Mouse (Mus musculus): Measurements from ENCODE around the gene Zmynd11. TPM values are rescaled to one million over a fixed set of nuclear protein-coding genes. Genes with fewer than 3 reads are reported as not detected.
A peak's percentile ranks its signal among the peaks of the same experiment; 100 is the strongest.

Zmynd11 gene
- total RNA-seq, 2 experiments from 2014 or later, result 86.7 to 98.2 TPM

DNA sequence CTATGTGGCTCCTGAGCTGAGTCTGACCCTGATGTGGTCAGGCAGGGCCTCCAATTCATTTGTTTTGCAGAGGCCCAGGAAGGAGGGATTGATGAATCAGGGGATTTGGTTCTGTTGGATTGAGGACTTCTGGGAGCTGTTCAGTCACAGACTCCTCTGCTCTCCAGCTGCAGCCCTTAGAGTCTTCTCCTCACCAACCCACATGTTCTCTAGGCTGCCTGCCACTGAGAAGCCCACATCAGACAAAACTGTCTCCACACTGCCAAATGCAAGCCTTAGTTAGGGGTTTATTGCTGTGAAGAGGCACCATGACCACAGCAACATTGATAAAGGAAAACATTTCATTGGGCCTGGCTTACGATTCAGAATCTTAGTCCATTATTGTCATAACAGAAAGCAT is 101.5 kb downstream of the Zmynd11 start:
- no peak for DNase-seq (ENCODE audit: low spot score)

GRCm38 (mm10) chr13:9660711-9661110 is 104.4 kb downstream of the Zmynd11 start:
- no peak for DNase-seq (ENCODE audit: low spot score)

GRCm38 (mm10) chr13:9656613-9657012 is 108.5 kb downstream of the Zmynd11 start:
- DNase-seq (ENCODE audit: low spot score), result no peak

DNA sequence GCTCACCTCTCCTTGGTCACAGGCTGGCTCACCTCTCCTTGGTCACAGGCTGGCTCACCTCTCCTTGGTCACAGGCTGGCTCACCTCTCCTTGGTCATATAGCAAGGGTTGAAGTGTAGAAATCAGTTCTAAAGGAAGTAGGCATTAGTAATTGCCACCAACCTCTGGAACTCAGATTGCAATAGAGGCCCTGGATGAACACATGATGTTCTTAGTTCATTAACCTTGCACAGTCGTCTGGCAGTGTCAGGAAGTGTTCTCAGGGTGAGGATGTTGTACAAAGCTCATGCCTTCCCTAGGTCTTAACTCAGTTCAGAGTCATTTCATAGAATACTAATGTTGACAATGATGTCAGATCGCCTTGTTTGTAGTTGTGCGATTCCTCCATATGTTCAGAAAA is 112.1 kb downstream of the Zmynd11 start:
- no peak for DNase-seq (ENCODE audit: low spot score)

DNA sequence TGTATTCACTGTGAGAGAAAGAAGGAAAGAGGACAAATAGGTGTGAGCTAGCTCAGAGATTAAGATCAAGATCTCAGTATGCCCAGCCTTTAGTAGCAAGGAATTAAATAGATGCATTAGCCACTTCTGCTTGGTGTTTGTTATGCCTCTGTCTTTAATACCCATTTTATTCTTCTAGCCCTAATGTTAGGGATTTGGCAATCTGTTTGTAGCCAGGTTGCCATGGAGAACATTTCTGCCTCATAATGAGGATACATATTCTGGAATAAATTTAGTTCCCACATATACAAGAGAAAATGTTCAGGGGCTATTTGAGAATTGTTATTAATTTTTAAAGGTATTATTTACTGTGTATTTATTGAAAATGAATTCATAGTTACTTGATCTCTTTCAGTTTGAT is 114.5 kb downstream of the Zmynd11 start:
- DNase-seq (ENCODE audit: low spot score), result no peak

GRCm38 (mm10) chr13:9649894-9650293 is 115.2 kb downstream of the Zmynd11 start:
- no peak for DNase-seq (ENCODE audit: low spot score)

DNA sequence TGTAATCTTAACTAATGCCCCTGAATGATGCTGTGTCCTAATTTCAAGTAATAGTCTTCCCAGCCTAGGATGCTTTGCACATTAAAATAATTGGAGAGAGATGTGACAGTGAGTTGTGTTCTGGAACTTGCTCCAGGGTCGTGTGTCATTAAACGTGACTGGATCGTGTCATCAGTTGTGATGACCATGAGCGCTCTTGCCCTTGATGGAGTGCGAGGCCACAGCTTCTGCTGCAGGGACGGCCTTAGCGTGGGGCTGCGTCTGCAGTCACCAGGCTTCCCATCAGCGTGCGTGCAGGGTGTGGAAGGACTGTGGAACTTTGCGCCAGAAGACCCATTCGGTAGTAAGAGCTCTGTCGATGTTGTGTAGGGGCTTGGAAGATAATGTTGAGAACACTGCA is 116.4 kb downstream of the Zmynd11 start:
- no peak for DNase-seq (ENCODE audit: low spot score)

DNA sequence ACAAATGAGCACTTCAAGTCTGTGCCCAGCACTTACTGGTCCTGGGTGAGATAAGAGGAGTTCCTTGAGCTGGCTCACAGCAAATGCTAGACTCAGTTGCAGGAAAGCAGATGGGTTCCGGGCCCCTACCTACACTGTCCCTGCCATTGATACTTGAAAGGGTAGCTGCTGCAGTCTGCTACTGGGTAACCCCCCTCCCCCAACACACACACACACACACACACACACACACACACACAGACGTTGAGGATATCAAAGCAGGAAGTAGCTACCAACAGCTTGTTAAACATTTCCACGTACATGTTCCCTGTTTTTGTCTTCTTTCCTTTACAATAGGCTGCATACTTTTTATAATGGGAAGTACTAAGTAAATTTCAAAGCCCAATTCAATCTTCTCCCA is 127.2 kb downstream of the Zmynd11 start:
- no peak for DNase-seq (ENCODE audit: low spot score)

DNA sequence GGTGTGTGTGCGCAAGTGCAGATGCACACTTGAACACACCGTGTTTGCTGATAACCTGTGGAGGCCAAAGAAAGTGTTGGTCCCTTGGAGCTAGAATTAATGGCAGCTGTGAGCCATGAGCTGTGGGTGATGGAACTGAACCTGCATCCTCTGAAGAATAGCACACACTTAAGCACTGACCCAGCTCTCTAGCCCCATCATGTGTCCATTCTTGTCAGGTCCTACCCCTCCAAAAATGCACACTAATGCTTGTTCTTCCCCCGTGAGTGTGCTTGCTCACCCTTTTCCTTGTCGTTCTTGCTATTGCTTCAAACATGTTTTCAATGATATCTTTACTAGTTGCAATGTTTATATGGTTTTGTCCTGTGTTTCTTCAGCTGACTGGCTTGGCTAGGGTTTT is 128.6 kb downstream of the Zmynd11 start:
- peak; percentile 20 for DNase-seq (ENCODE audit: low spot score)

DNA sequence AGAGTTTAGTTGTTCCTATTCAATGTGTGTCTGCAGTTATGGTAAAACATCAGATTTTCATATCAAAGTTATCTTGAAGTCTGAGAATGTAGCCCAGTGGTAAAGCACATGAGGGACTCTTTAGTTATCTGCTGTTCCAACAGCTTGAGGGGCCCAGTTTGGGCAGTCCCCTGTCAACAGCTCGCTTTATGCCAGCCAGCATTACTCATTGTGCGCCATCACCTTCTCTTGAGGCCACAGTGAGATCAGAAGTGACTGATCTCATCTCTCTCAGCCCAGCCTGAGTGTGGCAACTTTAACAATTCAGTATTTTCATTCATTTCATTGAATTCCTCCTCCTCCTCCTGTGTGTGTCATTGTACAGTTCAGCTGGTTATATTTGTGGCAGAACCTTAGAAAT is 129.2 kb downstream of the Zmynd11 start:
- no peak for DNase-seq (ENCODE audit: low spot score)
